Mouse (Mus musculus) adrenal gland, adult 2 months (tissue): Measurements from ENCODE around the gene Olfr141. TPM values are rescaled to one million over a fixed set of nuclear protein-coding genes. Genes with fewer than 3 reads are reported as not detected.

Source experiments
- DNase-seq: peaks from one replicate; pipeline ENCODE4 v3.0.0; 2021
- long read RNA-seq: library from polyadenylated mRNA; stranded (forward); transcript quantifications from one replicate; pipeline ENCODE4 v2.0.0, GENCODE M21; 2021
- polyA plus RNA-seq: library from polyadenylated mRNA; depleted of rRNA; stranded (reverse); fragments of >200 nt; gene quantifications from 2 replicates; pipeline ENCODE4 v1.2.3, GENCODE M21; 2012; rRNA removed
- total RNA-seq, 2 experiments: library from RNA; stranded (reverse); gene quantifications; 2 replicates each; pipeline ENCODE4 v1.2.3; 2021

Gene Olfr141
- total RNA-seq = not detected
- polyA plus RNA-seq = not detected in 2 replicates
- long read RNA-seq = 0 reads

GRCm38 (mm10) chr2:86809918-86810317 lies at the start of gene Olfr141:
Olfr141 (minus strand) TSS chr2:86810018.
- no peak for DNase-seq

- no peak for DNase-seq
These were observed 41.8 kb upstream of the Olfr141 start, which contains the start of gene Olfr1095 for GRCm38 (mm10) chr2:86851596-86851995. Olfr1095 (minus strand) TSS chr2:86851696.

DNA sequence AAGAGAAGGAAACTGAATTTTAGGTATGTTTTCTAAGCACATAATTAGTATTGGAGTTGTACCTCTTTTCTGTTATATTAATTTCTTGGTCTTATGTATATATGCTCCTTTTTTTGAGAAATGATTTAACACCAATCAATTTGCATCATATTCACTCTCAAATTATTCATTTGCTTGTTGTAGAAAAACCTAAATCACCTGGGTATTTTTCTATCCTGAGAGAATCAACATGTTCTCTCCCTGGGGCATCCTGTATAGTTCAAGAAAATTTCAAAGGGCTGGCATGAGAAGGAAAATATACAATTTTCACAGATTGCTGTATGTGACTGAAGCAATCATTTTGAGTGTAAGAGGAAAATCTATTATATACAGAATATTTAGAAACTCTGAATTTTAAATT lies 14.5 kb upstream of the Olfr141 start, which contains the start of gene Olfr1094:
Gene Olfr1094, plus strand, starts transcription at position 301 of the 400 bp plus-strand sequence.
- DNase-seq = no peak

- no peak for DNase-seq
These were observed 27.6 kb downstream of the Olfr141 start, which contains the start of gene Olfr1093 for GRCm38 (mm10) chr2:86782179-86782578. Olfr1093 (plus strand) TSS chr2:86782479.

DNA sequence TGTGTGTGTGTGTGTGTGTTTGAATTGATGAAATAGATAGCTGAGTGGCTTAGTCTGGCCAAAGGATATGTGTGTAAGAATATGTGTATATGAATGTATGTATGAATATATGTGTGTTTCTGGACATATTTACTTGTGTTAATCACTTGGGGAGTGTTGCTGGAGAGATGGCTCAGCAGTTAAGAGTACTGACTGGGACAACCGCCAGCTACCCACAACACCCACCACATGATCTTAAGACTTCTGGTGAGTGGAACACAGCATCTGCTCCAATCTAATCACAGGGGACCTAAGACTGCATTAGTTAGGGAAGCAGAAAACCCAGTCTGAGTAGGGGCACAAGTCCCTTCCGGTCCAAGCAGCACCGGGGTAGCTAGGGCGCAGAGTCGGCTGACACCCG lies 48.8 kb downstream of the Olfr141 start:
- DNase-seq = no peak

DNA sequence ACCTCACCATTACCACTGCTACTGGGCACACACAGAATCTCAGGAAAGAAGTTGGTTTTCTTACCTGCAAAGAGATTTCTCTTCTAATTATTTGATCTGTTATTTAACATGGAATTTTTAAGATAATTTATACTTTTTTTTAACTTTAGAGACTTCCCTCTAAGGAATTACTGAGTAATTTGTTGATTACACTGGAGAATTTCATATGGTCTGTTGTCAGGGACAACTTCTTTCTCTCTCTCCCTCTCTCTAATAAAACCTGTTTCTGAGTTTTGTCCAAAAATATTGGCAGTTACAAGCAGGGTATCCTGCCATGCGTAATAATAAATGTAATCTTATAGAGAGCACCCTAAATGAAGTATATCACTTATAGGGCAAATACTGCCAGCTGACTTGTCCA lies 50.9 kb downstream of the Olfr141 start, which contains the start of gene Olfr1090:
Gene Olfr1090, minus strand, starts transcription at position 101 of the 400 bp plus-strand sequence.
- no peak for DNase-seq

Other genes starting within 250 kb of the Olfr141 start
- not detected for gene Olfr1082, start 211.1 kb downstream of the Olfr141 start, total RNA-seq
- not detected in 2 replicates for gene Olfr1082, start 211.1 kb downstream of the Olfr141 start, polyA plus RNA-seq
- not detected for gene Olfr1084, start 170.3 kb downstream of the Olfr141 start, total RNA-seq
- gene Olfr1084, start 170.3 kb downstream of the Olfr141 start, polyA plus RNA-seq = not detected in 2 replicates
- not detected for gene Olfr1085, start 148.0 kb downstream of the Olfr141 start, total RNA-seq
- gene Olfr1085, start 148.0 kb downstream of the Olfr141 start, polyA plus RNA-seq = not detected in 2 replicates
- not detected for gene Olfr1086, start 129.9 kb downstream of the Olfr141 start, total RNA-seq
- gene Olfr1086, start 129.9 kb downstream of the Olfr141 start, polyA plus RNA-seq = not detected in 2 replicates
- not detected for gene Olfr1087, start 111.6 kb downstream of the Olfr141 start, total RNA-seq
- gene Olfr1087, start 111.6 kb downstream of the Olfr141 start, polyA plus RNA-seq = not detected in 2 replicates
- gene Olfr1089, start 76.3 kb downstream of the Olfr141 start, total RNA-seq = not detected
- gene Olfr1089, start 76.3 kb downstream of the Olfr141 start, polyA plus RNA-seq = not detected in 2 replicates
- gene Olfr1090, start 51.0 kb downstream of the Olfr141 start, total RNA-seq = not detected
- not detected in 2 replicates for gene Olfr1090, start 51.0 kb downstream of the Olfr141 start, polyA plus RNA-seq
- gene Olfr1093, start 27.5 kb downstream of the Olfr141 start, total RNA-seq = not detected
- gene Olfr1093, start 27.5 kb downstream of the Olfr141 start, polyA plus RNA-seq = not detected in 2 replicates
- not detected for gene Olfr1094, start 14.6 kb upstream of the Olfr141 start, total RNA-seq
- gene Olfr1094, start 14.6 kb upstream of the Olfr141 start, polyA plus RNA-seq = not detected in 2 replicates
- gene Olfr1095, start 41.7 kb upstream of the Olfr141 start, total RNA-seq = not detected
- gene Olfr1095, start 41.7 kb upstream of the Olfr141 start, polyA plus RNA-seq = not detected in 2 replicates
- gene Gm13723, start 64.8 kb upstream of the Olfr141 start, total RNA-seq = not detected
- gene Gm13723, start 64.8 kb upstream of the Olfr141 start, polyA plus RNA-seq = not detected in 2 replicates
- gene Olfr1097, start 82.2 kb upstream of the Olfr141 start, total RNA-seq = not detected
- not detected in 2 replicates for gene Olfr1097, start 82.2 kb upstream of the Olfr141 start, polyA plus RNA-seq
- gene Olfr1098, start 114.5 kb upstream of the Olfr141 start, total RNA-seq = not detected
- gene Olfr1098, start 114.5 kb upstream of the Olfr141 start, polyA plus RNA-seq = not detected in 2 replicates
- not detected for gene Olfr1099, start 150.7 kb upstream of the Olfr141 start, total RNA-seq
- gene Olfr1099, start 150.7 kb upstream of the Olfr141 start, polyA plus RNA-seq = not detected in 2 replicates
- gene Olfr1100, start 169.9 kb upstream of the Olfr141 start, total RNA-seq = not detected
- gene Olfr1100, start 169.9 kb upstream of the Olfr141 start, polyA plus RNA-seq = not detected in 2 replicates
- not detected for gene Olfr1101, start 181.2 kb upstream of the Olfr141 start, total RNA-seq
- not detected in 2 replicates for gene Olfr1101, start 181.2 kb upstream of the Olfr141 start, polyA plus RNA-seq
- not detected for gene Olfr1102, start 188.4 kb upstream of the Olfr141 start, total RNA-seq
- gene Olfr1102, start 188.4 kb upstream of the Olfr141 start, polyA plus RNA-seq = not detected in 2 replicates
- gene Olfr1104, start 217.1 kb upstream of the Olfr141 start, total RNA-seq = not detected
- not detected in 2 replicates for gene Olfr1104, start 217.1 kb upstream of the Olfr141 start, polyA plus RNA-seq
- gene Olfr1105, start 226.5 kb upstream of the Olfr141 start, total RNA-seq = not detected
- not detected in 2 replicates for gene Olfr1105, start 226.5 kb upstream of the Olfr141 start, polyA plus RNA-seq
- gene Olfr1106, start 242.3 kb upstream of the Olfr141 start, total RNA-seq = not detected
- not detected in 2 replicates for gene Olfr1106, start 242.3 kb upstream of the Olfr141 start, polyA plus RNA-seq